Mouse (Mus musculus): Measurements from ENCODE around the gene Olfr282. TPM values are rescaled to one million over a fixed set of nuclear protein-coding genes. Genes with fewer than 3 reads are reported as not detected.

Olfr282 gene
- polyA plus RNA-seq, 1 experiment from 2014 or later: not detected

- DNase-seq (ENCODE audit: low spot score) (no peak), ATAC-seq (no peak)
- Histone ChIP-seq H3K36me3 (ENCODE audit: control insufficient read depth, insufficient read depth, low read length) (no peaks in the 10 kb centered on the region), H3K4me3 (ENCODE audit: low read depth, low read length) (no peak overlapping the region), H3K27me3 (replicated peaks; ENCODE audit: control insufficient read depth, insufficient read depth, low read length) (no peaks in the 10 kb centered on the region), H3K4me2 (ENCODE audit: low read length) (no peak overlapping the region), H3K9me3 (replicated peaks; ENCODE audit: control insufficient read depth, low read length) (no peaks in the 10 kb centered on the region; the same call in 1 of the 2 replicates), H3K27ac (ENCODE audit: low read depth, low read length) (no peak overlapping the region), H3K9ac (ENCODE audit: low read length) (no peak overlapping the region), H3K4me1 (ENCODE audit: control insufficient read depth, insufficient read depth, low read length) (no peaks in the 10 kb centered on the region)
- WGBS: 83% methylated on average over 18 of the region's 18 CpGs
Measured at GRCm38 (mm10) chr15:98483907-98484886, 53.2 kb downstream of the Olfr282 start.

GRCm38 (mm10) chr15:98486433-98487021 lies 55.5 kb downstream of the Olfr282 start:
- H3K27ac ChIP-seq (ENCODE audit: low read depth, low read length): no peak overlapping the region
- H3K4me3 ChIP-seq (ENCODE audit: low read depth, low read length): no peak overlapping the region
- no peak overlapping the region for H3K4me2 ChIP-seq (ENCODE audit: low read length)
- no peaks in the 10 kb centered on the region; the same call in 1 of the 2 replicates for H3K9me3 ChIP-seq (replicated peaks; ENCODE audit: control insufficient read depth, low read length)
- no peak for ATAC-seq
- WGBS: 95% methylated on average over 8 of the region's 8 CpGs
- no peak overlapping the region for H3K9ac ChIP-seq (ENCODE audit: low read length)
- no peak for DNase-seq (ENCODE audit: low spot score)
- H3K4me1 ChIP-seq (ENCODE audit: control insufficient read depth, insufficient read depth, low read length): no peaks in the 10 kb centered on the region
- no peaks in the 10 kb centered on the region for H3K36me3 ChIP-seq (ENCODE audit: control insufficient read depth, insufficient read depth, low read length)
- no peaks in the 10 kb centered on the region for H3K27me3 ChIP-seq (replicated peaks; ENCODE audit: control insufficient read depth, insufficient read depth, low read length)

Other genes starting within 250 kb of the Olfr282 start
- not detected in 2 replicates for gene Olfr288, start 235.7 kb upstream of the Olfr282 start, polyA plus RNA-seq (2014; fragmentation: Nextera tagmentation; extraction: Ambion mirVana)
- gene Gm44579, start 210.2 kb upstream of the Olfr282 start, polyA plus RNA-seq (2014; fragmentation: Nextera tagmentation; extraction: Ambion mirVana): not detected in 2 replicates
- not detected in 2 replicates for gene Olfr287, start 210.2 kb upstream of the Olfr282 start, polyA plus RNA-seq (2014; fragmentation: Nextera tagmentation; extraction: Ambion mirVana)
- gene Olfr286, start 196.8 kb upstream of the Olfr282 start, polyA plus RNA-seq (2014; fragmentation: Nextera tagmentation; extraction: Ambion mirVana): not detected in 2 replicates
- gene H1fnt, start 173.9 kb upstream of the Olfr282 start, polyA plus RNA-seq (2014; fragmentation: Nextera tagmentation; extraction: Ambion mirVana): not detected in 2 replicates
- gene Zfp641, start 135.1 kb upstream of the Olfr282 start, polyA plus RNA-seq (2014; fragmentation: Nextera tagmentation; extraction: Ambion mirVana): 2.8 and 3.7 TPM in 2 replicates
- not detected in 2 replicates for gene Olfr285, start 113.9 kb upstream of the Olfr282 start, polyA plus RNA-seq (2014; fragmentation: Nextera tagmentation; extraction: Ambion mirVana)
- gene Olfr284, start 90.2 kb upstream of the Olfr282 start, polyA plus RNA-seq (2014; fragmentation: Nextera tagmentation; extraction: Ambion mirVana): not detected in 2 replicates
- not detected in 2 replicates for gene Olfr283, start 50.3 kb upstream of the Olfr282 start, polyA plus RNA-seq (2014; fragmentation: Nextera tagmentation; extraction: Ambion mirVana)
- gene Olfr281, start 21.4 kb downstream of the Olfr282 start, polyA plus RNA-seq (2014; fragmentation: Nextera tagmentation; extraction: Ambion mirVana): not detected in 2 replicates
- not detected in 2 replicates for gene OR5BS1P, start 38.7 kb downstream of the Olfr282 start, polyA plus RNA-seq (2014; fragmentation: Nextera tagmentation; extraction: Ambion mirVana)
- not detected in 2 replicates for gene Lalba, start 51.5 kb downstream of the Olfr282 start, polyA plus RNA-seq (2014; fragmentation: Nextera tagmentation; extraction: Ambion mirVana)
- not detected in 2 replicates for gene Olfr279, start 61.2 kb downstream of the Olfr282 start, polyA plus RNA-seq (2014; fragmentation: Nextera tagmentation; extraction: Ambion mirVana)
- 134 and 135 TPM in 2 replicates for gene Kansl2, start 103.0 kb downstream of the Olfr282 start, polyA plus RNA-seq (2014; fragmentation: Nextera tagmentation; extraction: Ambion mirVana)
- 51.3 and 61.7 TPM in 2 replicates for gene Ccnt1, start 139.7 kb downstream of the Olfr282 start, polyA plus RNA-seq (2014; fragmentation: Nextera tagmentation; extraction: Ambion mirVana)
- not detected in 2 replicates for gene 4930415O20Rik, start 139.8 kb downstream of the Olfr282 start, polyA plus RNA-seq (2014; fragmentation: Nextera tagmentation; extraction: Ambion mirVana)
- 6.4 and 10.4 TPM in 2 replicates for gene Adcy6, start 178.9 kb downstream of the Olfr282 start, polyA plus RNA-seq (2014; fragmentation: Nextera tagmentation; extraction: Ambion mirVana)
- 75.9 and 95.4 TPM in 2 replicates for gene Cacnb3, start 199.6 kb downstream of the Olfr282 start, polyA plus RNA-seq (2014; fragmentation: Nextera tagmentation; extraction: Ambion mirVana)
- 18.2 and 24.3 TPM in 2 replicates for gene Ddx23, start 231.7 kb downstream of the Olfr282 start, polyA plus RNA-seq (2014; fragmentation: Nextera tagmentation; extraction: Ambion mirVana)
- gene Rnd1, start 246.2 kb downstream of the Olfr282 start, polyA plus RNA-seq (2014; fragmentation: Nextera tagmentation; extraction: Ambion mirVana): 6.3 and 6.8 TPM in 2 replicates

Data from forebrain, embryonic 14.5 days (tissue).